Mouse (Mus musculus): ENCODE data around the gene Mxi1.

Gene Mxi1

DNA sequence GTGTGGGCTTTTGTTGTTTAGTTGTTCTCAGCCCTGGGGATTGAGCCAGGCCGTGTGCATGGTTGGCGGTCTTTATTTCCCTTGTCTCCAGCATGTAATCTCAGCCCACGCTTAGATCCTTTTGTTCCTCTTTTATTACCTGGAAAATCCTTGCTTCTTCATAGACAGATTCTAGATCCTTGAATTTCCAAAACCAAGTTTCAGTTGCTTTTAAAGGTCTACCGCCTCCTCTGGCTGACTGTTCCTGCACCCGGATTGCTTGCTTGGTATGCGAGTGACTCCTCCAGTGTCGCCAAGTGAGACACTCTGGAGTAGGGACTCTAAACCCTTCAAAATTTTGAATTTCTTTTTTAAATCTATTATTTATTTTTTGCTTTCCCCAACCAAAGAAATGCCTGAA, 56.6 kb downstream of the Mxi1 start:
- peak; percentile 40 for DNase-seq

DNA sequence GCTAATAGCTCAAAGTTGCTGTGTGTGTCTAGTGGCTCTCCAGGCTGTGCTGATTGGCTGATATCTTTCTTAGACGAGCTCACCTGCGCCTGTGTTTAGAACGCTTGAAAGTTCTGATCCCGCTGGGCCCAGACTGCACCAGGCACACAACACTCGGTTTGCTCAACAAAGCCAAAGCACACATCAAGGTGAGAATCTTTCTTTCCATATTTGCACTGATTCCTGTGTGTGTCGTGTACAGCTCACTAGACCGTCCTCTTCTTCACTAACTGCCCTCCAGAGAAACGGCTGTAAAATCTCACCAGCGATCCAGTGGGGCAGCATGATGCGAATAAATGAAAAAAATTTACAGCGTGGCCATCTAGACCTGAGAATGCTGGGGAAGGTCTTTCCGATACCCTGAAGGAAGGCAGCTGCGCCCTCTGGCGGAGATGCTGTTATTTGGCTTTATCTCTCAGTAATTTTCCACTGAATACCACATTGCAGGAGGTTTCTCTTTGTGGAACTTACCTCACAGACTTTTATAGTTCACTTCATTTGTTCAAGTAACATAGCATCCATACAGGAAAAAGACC, 59.2 kb downstream of the Mxi1 start:
- DNase-seq, result peak; percentile 96

DNA sequence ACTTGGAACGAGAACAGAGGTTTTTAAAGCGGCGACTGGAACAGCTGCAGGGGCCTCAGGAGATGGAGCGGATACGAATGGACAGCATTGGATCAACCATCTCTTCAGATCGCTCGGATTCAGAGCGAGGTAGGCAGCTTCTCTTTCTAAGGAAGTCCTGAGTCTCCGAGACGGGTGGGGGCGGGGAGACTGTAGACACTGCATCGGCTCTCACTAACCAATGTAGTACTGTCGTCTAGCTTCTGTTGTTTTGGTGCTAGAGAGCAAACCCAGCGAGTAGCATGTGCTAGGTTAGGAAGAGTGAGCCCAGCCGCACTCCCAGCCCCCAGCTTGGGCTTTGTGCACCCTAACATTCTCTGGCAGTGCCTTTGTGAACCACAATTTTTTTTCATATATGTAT, 59.9 kb downstream of the Mxi1 start:
- peak; percentile 79 for DNase-seq

DNA sequence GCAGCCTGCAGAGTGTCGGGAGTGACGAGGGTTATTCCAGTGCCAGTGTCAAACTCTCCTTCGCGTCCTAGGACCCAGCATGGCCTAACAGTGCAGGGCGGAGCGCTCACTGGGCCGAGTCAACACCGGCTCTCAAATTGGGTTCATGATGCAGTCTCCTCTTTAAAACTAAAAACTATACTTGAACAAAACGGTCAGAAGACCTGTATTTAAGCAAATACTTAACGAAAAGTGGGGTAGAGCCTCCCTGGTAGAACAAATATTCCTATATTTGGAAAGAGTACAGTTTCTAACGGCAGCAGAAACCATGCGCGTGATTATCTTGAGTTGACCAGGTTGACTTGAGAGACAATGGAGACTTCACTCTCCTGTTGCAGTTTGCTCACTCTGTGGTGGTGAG, 61.3 kb downstream of the Mxi1 start, which contains the start of gene Gm10197:
Gene Gm10197 (minus strand): TSS at position 101 of the 400 bp plus-strand sequence.
- peak; percentile 66 for DNase-seq

DNA sequence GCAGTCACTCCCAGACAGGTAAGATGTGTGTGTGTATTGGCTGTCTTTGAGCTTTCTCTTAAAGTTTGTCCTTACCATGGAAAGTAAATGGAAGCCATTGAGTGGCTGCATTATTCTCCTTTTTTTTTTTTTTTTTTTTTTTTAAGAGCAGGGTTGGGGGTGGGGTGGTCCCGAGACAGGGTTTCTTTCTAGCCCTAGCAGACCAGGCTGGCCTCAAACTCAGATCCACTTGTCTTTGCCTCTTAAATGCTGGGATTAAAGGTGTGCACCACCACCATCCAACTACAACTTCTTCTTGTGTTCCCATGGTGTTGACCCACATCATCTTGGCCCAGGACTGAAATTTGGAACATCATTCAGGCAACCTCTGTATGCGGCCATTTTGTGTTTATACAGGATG, 63.3 kb downstream of the Mxi1 start:
- peak; percentile 85 for DNase-seq

DNA sequence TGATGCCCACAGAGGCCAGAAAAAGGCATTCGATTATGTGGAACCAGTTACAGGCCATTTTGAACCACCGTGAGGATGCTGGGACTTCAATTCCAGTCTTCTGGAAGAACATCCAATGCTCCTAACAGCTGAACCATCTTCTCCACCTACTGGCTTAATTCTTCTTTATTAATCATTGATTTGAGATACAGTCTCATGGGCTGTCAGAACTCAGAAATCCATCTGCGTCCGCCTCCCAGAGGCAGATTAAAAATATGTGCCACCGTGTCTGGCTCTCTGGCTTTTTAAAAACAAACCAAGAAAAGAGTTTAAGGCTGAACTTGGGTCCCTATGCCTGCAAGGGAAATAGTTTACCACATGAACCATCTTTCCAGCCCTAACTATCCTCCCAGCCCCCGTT, 65.0 kb downstream of the Mxi1 start:
- peak; percentile 80 for DNase-seq

DNA sequence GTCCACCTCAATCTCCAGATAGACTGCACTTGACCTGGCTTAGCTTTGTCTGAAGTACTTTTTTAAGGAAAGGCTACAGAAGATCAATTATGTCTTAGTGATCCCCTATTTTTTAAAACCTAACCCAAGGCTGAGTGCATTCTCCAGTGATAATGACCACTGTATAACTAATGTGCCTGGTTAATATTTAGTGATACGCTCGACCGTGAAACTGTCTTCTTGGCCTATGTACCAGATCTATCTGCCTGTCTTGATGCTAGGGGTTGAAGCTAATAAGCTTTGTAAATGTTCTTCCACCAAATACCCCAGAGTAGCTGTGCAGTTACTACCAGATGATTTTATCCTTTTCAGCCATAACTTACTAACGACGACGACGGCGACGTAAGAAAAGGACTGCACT, 65.5 kb downstream of the Mxi1 start:
- DNase-seq, result peak; percentile 16

DNA sequence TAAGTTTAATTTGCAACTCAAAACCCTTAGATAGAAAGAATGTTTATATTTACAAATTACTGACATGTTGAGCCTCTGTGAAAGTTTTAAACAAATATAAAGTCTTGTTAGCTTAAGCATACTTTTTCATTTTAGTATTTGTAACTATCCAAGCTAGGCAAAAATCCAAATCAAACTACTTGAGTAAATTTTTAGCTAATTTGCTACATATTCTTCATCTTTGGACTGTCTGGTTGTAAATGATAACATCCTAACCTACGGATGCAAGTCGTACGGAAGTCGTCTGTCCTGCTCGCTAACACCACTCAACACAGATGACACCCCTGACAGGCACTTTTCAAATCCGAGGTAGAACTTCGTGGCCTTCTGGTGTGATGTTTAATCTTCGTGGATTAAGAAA, 67.3 kb downstream of the Mxi1 start:
- peak; percentile 73 for DNase-seq

DNA sequence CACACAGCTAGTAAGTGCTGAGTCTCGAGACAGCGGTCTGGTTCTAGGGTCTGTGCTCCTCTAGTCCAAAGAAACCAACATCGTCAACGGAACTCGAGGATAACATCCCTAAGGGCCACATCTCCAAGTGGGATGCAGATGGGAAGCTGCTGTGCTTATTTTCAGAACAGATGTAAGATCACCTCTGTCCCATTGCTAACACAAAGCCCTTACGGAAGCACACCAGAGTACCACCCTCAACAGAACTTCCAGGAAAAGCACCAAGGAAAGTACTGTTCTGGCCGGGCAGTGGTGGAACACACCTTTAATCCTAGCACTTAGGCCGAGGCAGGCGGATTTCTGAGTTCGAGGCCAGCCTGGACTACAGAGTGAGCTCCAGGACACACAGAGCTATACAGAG, 68.1 kb downstream of the Mxi1 start:
- DNase-seq, result peak; percentile 65

DNA sequence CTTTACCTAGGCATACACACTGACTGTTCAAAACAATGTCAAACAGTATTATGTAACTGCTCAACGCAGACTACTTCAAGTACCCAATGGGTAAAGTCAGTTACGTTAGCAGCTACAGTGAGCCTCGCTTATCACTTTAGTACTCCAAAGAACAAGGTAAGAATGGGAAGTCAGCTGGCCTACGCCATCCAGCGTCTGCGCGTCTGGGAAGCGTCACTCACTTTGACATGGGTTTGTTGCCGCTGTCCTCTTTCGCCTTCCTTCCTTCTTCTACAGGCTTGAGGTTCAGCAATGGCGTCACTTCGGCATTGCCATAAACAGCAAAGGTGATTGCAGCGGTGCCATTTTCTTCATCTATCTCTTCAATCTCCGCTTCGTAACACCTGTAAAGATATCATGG, 73.0 kb downstream of the Mxi1 start:
- DNase-seq, result peak; percentile 76

DNA sequence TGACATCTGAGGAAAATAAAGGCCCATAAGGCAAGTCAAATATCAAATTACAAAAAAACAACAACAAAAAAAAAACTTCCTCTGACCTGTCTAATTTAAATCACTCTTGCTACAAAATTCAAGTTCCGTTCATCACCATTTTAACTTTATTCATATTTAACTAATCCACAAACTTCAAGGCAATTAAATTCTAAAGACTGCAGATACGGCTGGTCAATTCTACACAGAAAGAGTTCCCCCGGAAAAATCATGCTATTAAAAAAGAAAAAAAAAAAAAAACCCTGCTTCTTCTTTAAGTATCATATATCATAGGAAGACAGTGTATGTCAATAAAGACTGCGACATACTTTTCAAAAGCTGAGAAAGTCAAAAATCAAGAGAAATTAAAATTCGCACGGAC, 79.1 kb downstream of the Mxi1 start:
- no peak for DNase-seq

DNA sequence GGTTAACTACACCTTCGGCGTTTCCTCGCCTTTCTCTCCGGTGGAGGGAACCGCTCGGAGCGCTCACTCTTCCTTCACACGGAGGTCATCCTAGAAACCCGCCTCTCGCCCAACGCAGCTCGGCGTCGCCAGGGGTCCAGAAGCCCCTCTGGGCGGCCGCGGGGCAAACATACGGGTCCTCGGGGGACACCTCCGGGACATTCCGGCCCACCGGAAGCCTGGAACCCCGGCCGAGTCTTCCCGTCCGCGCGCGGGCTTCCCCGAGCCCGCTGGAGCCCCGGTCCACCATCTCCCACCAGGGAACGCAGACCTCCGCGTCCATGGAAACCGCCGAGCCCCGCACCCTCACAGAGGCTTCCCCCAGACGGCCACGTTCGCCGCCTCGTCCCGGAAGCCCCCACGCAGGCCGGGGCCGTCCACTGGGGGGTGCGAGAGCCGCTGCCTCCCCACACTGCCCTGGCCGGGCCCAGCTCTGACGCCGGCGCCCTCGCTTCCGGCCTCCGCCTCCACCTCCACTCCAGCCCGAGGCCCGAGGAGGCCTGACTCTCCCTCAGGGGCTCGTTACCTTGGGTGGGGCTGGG, 79.6 kb downstream of the Mxi1 start:
- DNase-seq, result no peak

DNA sequence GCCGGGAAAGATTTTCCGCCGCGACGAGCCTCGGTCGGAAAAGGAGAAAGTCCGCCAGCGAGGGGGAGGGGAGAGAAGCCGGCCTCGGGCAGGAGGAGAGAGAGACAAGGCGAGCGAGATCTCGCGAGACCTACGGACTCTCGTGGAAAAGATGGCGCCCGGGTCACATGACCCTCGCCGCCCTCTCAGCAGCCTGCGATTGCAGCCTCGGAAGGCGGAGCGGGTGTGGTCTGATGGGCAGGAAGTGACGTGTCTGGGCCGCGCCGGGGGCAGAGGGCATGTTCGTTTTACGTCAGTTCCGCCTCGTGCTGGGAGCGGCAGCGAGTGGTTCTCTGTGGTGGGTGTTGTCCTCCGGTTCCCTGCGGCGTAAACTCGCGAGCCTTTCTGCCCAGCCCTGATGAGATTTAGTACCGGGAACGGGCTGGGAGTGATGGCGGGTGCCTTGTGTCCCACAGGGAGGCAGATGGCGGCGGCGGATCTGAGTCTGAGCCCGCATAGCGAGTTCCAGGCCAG, 80.2 kb downstream of the Mxi1 start, which contains the start of gene Smndc1:
Gene Smndc1 (minus strand): TSS at position 84 of the 513 bp plus-strand sequence.
- peak; percentile 100 for DNase-seq

DNA sequence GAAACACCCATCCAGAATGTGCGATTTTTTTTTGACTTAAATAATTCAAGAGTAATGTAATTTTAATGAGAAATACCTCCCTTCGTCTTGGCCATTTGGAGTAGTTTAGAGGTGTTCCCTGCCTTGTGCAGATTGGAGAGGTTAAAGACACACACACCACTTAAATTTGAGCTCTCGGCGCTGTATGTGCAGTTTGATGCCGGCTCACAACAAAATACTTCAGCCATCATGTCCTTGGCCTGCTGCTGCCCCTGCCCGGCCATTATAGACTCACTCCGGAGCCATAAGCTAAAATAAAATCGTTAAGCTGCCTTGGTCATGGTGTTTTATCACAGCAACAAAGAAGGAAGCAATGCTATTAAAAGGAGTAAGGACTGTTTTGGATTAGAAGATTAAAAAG, 81.1 kb downstream of the Mxi1 start:
- peak; percentile 89 for DNase-seq

DNA sequence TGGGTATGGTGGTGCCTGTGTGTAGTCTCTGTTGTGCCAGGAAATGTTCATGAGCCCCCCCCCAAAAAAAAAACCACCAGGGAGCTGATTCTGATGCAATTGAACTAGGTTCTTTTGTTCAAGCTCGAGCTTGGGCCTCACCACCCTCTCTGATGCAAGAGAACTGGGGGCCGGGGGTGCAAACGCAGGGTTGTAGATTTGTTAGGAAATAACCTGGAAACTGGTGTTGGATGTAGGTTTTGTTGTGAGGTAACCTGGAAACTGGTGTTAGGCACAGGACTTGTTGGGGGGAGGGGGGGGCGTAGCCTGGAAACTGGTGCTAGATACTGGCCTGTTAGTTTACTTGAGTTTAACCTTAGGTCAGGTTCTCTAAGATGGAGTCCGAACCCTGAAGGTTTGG, 81.5 kb downstream of the Mxi1 start:
- DNase-seq, result peak; percentile 88

DNA sequence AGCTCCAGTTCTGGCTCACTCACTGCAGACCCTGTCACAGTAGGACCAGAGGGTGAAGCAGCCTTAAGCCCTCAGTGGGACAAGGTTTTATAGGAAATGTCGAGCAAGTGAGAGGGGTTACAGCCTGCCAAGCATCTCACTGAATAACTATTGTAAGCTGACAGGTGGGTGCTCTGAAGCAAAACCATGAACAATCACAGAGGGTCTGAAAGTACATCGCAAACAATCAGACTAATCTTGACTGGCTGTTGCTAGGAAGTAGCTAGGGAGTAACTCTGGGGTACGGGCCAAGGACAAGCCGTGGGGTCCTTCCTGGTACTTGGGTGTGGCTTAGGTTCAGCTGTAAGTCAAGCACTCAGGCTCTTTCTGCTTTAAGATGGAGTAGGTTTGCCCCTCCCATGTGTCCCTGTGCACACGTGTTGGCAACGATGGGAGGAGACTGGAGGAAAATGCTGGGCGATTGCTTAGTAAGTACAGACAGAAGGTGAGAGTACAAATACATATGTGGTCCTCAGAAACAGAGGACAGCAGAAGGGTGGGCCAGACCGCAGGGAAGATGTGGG, 82.5 kb downstream of the Mxi1 start:
- DNase-seq, result peak; percentile 88

DNA sequence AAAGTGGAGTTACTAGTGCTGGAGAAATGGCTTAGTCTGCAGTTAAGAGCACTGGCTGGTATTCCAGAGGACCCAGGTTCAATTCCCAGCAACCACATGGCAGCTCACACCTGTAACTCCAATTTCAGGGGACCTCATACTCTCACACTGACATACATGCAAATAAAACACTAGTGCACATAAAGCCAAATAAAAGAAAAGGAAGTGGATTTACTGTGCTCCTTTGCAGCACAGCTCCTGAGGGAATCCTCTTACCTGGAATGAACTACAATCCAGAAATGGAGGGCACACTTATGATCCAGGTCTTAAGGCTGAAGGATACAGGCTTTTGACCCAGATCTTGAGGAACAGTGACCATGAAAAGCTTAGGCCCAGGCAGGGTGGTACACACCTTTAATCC, 83.3 kb downstream of the Mxi1 start:
- peak; percentile 83 for DNase-seq

DNA sequence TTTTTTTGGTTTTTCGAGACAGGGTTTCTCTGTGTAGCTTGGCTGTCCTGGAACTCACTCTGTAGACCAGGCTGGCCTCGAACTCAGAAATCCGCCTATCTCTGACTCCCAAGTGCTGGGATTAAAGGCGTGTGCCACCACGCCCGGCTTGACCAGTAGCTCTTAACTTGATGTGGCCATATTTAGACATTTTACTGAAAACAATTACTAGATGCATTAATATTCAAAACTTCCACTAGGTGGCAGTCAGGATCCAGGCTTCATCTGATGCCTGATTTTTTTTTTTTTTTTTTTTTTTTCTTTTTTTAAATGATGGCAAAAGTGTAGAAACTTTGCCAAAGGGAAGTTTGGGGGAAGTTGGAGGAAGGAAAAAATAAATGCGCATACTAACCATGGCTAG, 84.2 kb downstream of the Mxi1 start:
- DNase-seq, result peak; percentile 91

DNA sequence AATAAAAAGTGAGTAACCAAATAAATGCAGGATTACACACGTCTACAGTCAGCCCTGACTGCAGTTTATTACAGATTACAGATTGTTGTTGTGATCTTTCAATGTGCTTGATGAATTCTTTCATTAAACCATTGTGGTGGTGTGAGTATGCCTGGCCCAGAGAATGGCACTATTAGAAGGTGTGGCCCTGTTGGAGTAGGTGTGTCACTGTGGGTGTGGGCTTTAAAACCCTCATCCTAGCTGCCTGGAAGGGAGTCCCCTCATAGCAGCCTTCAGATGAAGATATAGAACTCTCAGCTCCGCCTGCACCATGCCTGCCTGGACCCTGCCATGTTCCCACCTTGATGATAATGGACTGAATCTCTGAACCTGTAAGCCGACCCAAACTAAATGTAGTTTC, 84.6 kb downstream of the Mxi1 start:
- DNase-seq, result peak; percentile 88

DNA sequence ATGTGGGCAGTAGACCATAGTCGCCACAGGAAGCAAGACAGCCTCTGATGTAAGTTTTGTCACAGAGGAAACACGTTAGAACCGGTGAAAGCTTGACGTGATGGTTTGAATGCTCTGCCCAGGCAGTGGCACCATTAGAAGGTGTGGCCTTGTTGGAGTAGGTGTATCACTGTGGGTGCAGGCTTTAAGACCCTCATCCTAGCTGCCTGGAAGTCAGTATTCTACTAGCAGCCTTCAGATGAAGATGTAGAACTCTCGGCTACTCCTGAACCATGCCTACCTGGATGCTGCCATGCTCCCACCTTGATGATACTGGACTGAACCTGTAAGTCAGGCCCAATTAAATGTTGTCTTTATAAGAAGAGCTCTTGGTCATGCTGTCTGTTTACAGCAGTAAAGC, 85.5 kb downstream of the Mxi1 start:
- DNase-seq, result peak; percentile 84

DNA sequence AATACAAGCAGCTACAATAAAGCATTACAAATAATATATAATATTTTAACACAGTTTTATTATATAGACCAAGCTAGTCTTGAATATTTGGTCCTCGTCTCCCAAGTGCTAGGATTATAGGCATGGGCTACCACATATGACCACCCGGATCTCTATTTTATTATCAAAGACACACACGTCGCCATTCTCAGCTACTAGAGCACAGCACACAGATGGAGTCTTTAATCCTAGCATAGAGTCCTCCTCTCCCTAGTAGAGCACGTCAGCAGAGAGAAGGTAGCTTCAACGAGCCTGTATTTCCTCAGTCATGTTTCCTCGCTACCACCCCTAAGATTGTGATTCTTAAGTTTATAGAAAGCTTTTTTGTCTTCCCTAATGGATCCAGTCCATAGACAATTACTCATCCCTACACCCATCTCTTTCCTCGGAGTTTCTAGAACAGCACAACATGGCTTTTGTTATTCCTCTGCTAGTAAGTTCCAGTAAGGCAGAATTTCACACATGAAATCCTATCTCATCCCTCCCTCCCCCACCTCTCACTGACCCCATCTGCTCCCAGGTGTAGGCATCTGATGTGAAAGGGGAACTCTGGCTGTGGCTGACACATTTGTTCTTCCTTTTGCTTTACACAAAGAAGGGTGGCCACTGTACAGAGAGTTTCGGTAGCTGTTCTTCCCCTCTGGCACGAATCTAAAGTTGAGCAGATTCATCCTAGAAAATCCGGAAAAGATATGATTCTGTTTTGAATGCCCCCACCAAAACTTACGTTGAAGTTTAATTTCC, 87.3 kb downstream of the Mxi1 start:
- peak; percentile 55 for DNase-seq

DNA sequence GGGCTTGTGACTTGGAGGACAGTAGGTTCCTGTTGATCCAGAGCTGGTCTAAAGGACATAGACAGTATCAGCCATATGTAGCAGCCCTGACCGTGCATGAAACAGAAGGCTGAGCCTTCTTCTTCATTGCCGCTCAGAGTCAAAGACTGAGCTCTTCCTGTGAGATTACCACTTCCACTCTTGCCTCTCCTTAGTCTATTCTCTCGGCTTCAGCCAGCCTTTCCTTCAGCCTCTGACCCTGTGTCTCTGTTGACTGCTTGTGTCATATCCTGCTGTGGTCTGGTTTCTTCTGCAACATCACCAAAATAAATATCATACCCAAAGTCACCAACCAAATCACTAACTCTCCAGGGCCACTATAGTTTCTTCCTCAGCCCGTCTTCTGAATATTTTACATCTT, 88.9 kb downstream of the Mxi1 start:
- DNase-seq, result peak; percentile 59

DNA sequence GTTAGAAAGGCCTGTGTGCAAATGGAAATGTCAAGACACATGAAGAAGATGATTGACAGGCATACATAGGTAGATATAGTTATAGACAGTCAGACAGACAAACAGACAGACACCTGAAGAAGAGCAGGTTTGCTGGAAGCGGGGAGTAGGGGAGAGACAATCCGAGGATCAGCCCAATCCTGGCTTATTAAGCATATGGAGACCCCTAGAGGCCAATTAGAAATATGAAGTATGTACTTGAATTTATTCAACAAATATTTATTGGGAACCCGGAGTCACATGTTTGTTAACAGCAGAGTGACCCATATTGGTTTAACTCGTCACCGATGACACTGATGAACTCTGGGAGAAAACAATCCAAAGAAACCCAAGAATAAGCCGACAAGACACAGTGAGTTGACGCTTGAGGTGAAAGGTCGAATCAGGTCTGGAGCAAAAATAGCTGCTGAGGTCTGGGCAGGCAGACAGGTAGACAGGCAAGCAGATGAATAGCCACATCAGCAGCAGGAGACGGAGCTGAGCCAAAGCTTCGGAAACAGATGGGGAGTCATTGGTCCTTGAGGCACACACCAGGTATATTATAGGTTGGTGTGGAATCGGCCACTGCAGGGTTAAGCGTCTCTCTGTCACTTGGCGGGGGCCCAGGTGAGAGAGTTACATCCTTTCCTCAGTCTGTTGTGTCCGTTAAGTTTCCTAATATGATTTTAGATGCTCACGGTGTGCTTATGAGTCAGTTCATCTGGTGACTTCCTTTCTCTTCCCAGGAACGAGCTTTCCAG, 90.2 kb downstream of the Mxi1 start:
- DNase-seq, result peak; percentile 81
